9 mouse cellular contexts compared by ENCODE assay signal in the genomic region with DNA sequence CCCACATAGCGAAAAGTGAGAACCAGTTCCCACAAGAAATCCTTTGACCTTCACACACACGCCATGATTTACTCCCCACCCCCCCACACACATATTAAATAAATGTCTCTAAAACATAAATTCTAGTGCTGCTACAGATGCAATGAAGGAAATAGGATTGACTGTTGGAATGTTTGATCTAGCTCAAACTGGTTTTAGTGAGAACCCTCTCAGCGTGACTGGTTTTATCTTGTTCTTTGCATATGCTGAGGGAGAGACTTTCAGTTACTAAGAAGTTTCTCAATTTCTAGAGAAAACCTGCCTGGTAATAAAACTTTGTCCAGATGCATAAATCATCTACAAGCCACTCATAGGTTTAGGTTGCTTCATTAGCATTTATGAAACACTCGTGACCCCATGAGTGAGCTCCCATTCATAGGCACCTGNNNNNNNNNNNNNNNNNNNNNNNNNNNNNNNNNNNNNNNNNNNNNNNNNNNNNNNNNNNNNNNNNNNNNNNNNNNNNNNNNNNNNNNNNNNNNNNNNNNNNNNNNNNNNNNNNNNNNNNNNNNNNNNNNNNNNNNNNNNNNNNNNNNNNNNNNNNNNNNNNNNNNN.
"Had no signal": no experiment of that assay in that cellular context is flagged by ENCODE, and none has a peak within 500 bp of the region (broad histone marks: within the 10 kb centered on the region; RNA-seq: fewer than 3 reads in every experiment).

No protein-coding gene starts in this region.

- H3K9ac ChIP-seq: liver, embryonic 12.5 days; lung, embryonic 15.5 days; midbrain, embryonic 13.5 days had no signal

- H3K27me3 ChIP-seq: liver, embryonic 12.5 days; lung, embryonic 15.5 days; midbrain, embryonic 13.5 days had no signal

- H3K4me2 ChIP-seq: liver, embryonic 12.5 days; lung, embryonic 15.5 days; midbrain, embryonic 13.5 days had no signal

- H3K27ac ChIP-seq: layer of hippocampus, adult 2 months; liver, embryonic 12.5 days; lung, embryonic 15.5 days; midbrain, embryonic 13.5 days had no signal

- H3K4me3 ChIP-seq: layer of hippocampus, adult 2 months; liver, embryonic 12.5 days; lung, embryonic 15.5 days; midbrain, embryonic 13.5 days had no signal

- H3K36me3 ChIP-seq: liver, embryonic 12.5 days; lung, embryonic 15.5 days; midbrain, embryonic 13.5 days had no signal

- H3K4me1 ChIP-seq: liver, embryonic 12.5 days had no signal

- DNase-seq: left cerebral cortex, postnatal 4 days; right cerebral cortex, postnatal 25 days; thymus, postnatal 4 days had no signal

- H3K9me3 ChIP-seq: liver, embryonic 12.5 days; lung, embryonic 15.5 days; midbrain, embryonic 13.5 days had no signal

- ATAC-seq: hindbrain, embryonic 16.5 days; inflammation-experienced regulatory T-cells, adult 6 months; liver, embryonic 12.5 days; midbrain, embryonic 13.5 days had no signal
